Mouse (Mus musculus) ES-Bruce4 (cell line): ENCODE data around the gene Nr1h4.

Experiments
- CTCF ChIP-seq: IDR thresholded peaks from one replicate; pipeline ENCODE4 v1.8.1; 2011; ENCODE audit warnings: low read depth, low read length
- EP300 ChIP-seq: IDR thresholded peaks from 2 replicates; pipeline ENCODE4 v1.6.1; 2011; ENCODE audit warnings: low read depth, low read length; ENCODE audit not compliant: insufficient read depth
- POLR2A ChIP-seq: IDR thresholded peaks from one replicate; pipeline ENCODE4 v1.8.1; 2011; ENCODE audit warnings: low read length; ENCODE audit not compliant: insufficient read depth

DNA sequence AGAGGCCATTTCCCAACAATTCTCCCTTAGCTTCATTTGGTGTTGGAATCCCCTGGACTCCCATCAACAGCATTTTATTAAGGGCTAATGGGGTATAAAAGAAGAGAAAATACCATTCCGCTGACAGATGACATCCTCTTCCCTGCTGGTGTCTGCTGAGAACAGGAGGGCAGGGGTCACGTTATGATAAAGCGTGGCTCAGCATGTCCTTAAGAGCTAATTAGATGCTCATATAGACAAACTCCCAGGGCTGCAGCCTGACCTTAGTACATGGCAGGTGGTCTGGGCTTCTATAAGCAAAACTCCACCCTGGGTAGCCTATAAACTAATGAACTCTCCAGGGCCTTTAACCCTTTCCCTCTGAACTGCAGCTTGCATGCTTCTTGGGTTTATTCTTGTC, 42.1 kb downstream of the Nr1h4 start:
- TF ChIP-seq POLR2A (no peak), EP300 (no peak), CTCF (no peak)
